Mouse (Mus musculus) T-helper 2 cell (primary cell): ENCODE data around the gene Tmem259.

Source experiments
- in situ Hi-C: fragments of 300-600 bp; cut with MboI, MseI; formaldehyde crosslinking; loops from one replicate; pipeline ENCODE4 v1.15.1; 2025; ENCODE audit warnings: high pct_unique_total_duplicates

Tmem259 gene

GRCm38 (mm10) chr10:79984195-79984816, at the start of gene Tmem259:
Gene Tmem259 (minus strand): TSS chr10:79984330.
- in situ Hi-C loops: no loop called here

- in situ Hi-C loops: loop anchor here (5.0 kb wide), 1 partner anchor 36 kb away; the partner anchor contains the start of gene Abca7
Measured at GRCm38 (mm10) chr10:80032799-80033480, 48.8 kb upstream of the Tmem259 start.

GRCm38 (mm10) chr10:80030736-80031135, 46.6 kb upstream of the Tmem259 start:
- in situ Hi-C loops: loop anchor here (5.0 kb wide), 1 partner anchor 33 kb away; the partner anchor contains the start of gene Abca7

- in situ Hi-C loops: loop anchor here (5.0 kb wide), 1 partner anchor 33 kb away; the partner anchor contains the start of gene Abca7
Measured at GRCm38 (mm10) chr10:80030191-80030590, 46.1 kb upstream of the Tmem259 start.

GRCm38 (mm10) chr10:80028521-80028846, 44.4 kb upstream of the Tmem259 start:
- in situ Hi-C loops: no loop called here

- in situ Hi-C loops: no loop called here
Measured at GRCm38 (mm10) chr10:80027681-80028520, 43.8 kb upstream of the Tmem259 start.

- in situ Hi-C loops: no loop called here
Measured at GRCm38 (mm10) chr10:80025889-80026288, 41.8 kb upstream of the Tmem259 start.

GRCm38 (mm10) chr10:80025463-80025862, 41.3 kb upstream of the Tmem259 start:
- in situ Hi-C loops: no loop called here

GRCm38 (mm10) chr10:80025044-80025347, 40.9 kb upstream of the Tmem259 start:
- in situ Hi-C loops: no loop called here

- in situ Hi-C loops: no loop called here
Measured at GRCm38 (mm10) chr10:80024229-80025043, 40.3 kb upstream of the Tmem259 start.

- in situ Hi-C loops: no loop called here
Measured at GRCm38 (mm10) chr10:80023758-80024157, 39.6 kb upstream of the Tmem259 start.

- in situ Hi-C loops: no loop called here
Measured at GRCm38 (mm10) chr10:80022806-80023205, 38.7 kb upstream of the Tmem259 start.

- in situ Hi-C loops: no loop called here
Measured at GRCm38 (mm10) chr10:80022164-80022563, 38.0 kb upstream of the Tmem259 start.

- in situ Hi-C loops: no loop called here
Measured at GRCm38 (mm10) chr10:80021320-80021641, 37.2 kb upstream of the Tmem259 start.

GRCm38 (mm10) chr10:80020603-80021319, 36.6 kb upstream of the Tmem259 start:
- in situ Hi-C loops: no loop called here

- in situ Hi-C loops: no loop called here
Measured at GRCm38 (mm10) chr10:80020191-80020590, 36.1 kb upstream of the Tmem259 start.

- in situ Hi-C loops: no loop called here
Measured at GRCm38 (mm10) chr10:80019471-80020131, 35.5 kb upstream of the Tmem259 start.

GRCm38 (mm10) chr10:80018739-80019297, 34.7 kb upstream of the Tmem259 start:
- in situ Hi-C loops: no loop called here

- in situ Hi-C loops: no loop called here
Measured at GRCm38 (mm10) chr10:80017771-80018170, 33.6 kb upstream of the Tmem259 start.

- in situ Hi-C loops: no loop called here
Measured at GRCm38 (mm10) chr10:80017361-80017760, 33.2 kb upstream of the Tmem259 start.
